ENCODE assay signal across 8 mouse cellular contexts in the genomic region with DNA sequence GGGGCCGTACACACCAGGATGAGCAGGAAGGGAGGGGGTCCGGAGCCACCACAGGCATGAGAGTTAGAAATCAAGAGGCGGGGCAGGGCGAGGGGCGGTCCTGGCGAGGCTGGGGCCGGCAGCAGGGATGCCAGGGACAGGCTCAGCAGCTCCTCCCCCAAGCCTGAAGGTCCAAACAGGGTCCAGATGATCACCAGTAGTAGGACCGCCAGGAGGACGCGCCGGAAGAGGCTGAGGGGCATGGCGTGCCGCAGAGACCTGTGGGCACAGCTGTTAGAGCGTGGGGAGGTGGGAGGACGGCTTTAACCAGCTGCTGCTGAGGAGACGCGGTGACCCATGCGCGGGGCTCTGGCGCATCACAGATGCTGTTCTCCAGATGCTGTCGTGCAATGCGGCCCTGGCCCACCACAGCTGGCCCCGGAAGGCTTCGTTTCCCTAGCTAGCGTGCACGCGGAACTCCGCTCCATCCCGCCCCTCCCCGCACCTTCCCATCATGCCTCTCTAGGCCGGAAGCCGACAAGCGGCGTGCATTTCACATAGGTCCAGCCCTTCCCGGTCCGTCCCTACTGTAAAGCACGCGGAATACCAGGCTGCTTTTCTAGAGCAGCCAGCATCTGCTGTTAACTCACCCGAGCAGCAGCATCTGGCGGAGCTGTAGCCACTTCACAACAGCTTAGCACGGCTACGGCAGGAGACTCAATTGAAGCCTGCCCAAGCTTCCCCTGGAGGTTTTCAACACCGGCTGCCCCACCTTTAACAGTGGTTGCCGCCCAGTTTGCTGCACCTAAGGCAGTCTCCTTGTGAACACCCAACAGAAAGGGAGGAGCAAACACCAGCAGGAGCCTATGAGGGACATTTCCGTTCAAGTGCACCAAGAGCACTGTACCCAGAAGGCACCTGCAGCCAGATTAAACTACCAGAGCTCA. TPM values are rescaled to one million over a fixed set of nuclear protein-coding genes. Genes with fewer than 3 reads are reported as not detected.
DNase-seq lines count a peak whose midpoint lies in the region; ATAC-seq lines count a peak whose summit lies in the region.

TSS of gene B3galt4 (minus strand) at position 468 of the 926 bp plus-strand sequence.

- H3K36me3 ChIP-seq in hindbrain, embryonic 14.5 days (replicated peaks; ENCODE audit: control insufficient read depth, insufficient read depth): peaks cover 61% of the 10 kb centered on the region
- peaks cover 71% of the 10 kb centered on the region for H3K36me3 ChIP-seq in megakaryocyte, embryonic 14.5 days (replicated peaks; ENCODE audit: low read length)

- peak within 1 kb of the TSS; percentile 85 for H3K4me2 ChIP-seq in hindbrain, embryonic 14.5 days (replicated peaks)

- H3K27ac ChIP-seq in hindbrain, embryonic 14.5 days: peak within 1 kb of the TSS; percentile 88

- 2% methylated on average over 44 of the region's 45 CpGs for WGBS in hindbrain, embryonic 14.5 days

- no peaks in the 10 kb centered on the region for H3K9me3 ChIP-seq in hindbrain, embryonic 14.5 days (ENCODE audit: control insufficient read depth, low read length)
- no peaks in the 10 kb centered on the region for H3K9me3 ChIP-seq in megakaryocyte, embryonic 14.5 days

- H3K27me3 ChIP-seq in hindbrain, embryonic 14.5 days (ENCODE audit: control insufficient read depth, insufficient read depth, low read length): no peaks in the 10 kb centered on the region
- no peaks in the 10 kb centered on the region for H3K27me3 ChIP-seq in megakaryocyte, embryonic 14.5 days (replicated peaks)

- peak within 1 kb of the TSS; percentile 46 for H3K4me3 ChIP-seq in hindbrain, embryonic 14.5 days (replicated peaks; ENCODE audit: low read length)
- peak within 1 kb of the TSS; percentile 99 for H3K4me3 ChIP-seq in megakaryocyte, embryonic 14.5 days (replicated peaks)

- DNase-seq in WW6 (ENCODE audit: low read depth, low spot score): peak; percentile 84
- peak; percentile 91 for DNase-seq in cerebellum, postnatal 10 days
- peak; percentile 78 to 79 for DNase-seq in frontal cortex, postnatal 36 days (ENCODE audit: low spot score in 2 of 2)
- DNase-seq in hindbrain, embryonic 14.5 days (ENCODE audit: low spot score): peak; percentile 84
- DNase-seq in left cerebral cortex, adult 8-10 months (ENCODE audit: low spot score in 2 of 2): peak; percentile 59 to 71
- peak; percentile 89 for DNase-seq in right cerebral cortex, postnatal 10 days (ENCODE audit: low spot score in 2 of 2)
- DNase-seq in urinary bladder, postnatal 25 days (ENCODE audit: low spot score): peak; percentile 66

- peak; percentile 80 for ATAC-seq in hindbrain, embryonic 14.5 days (ENCODE audit: low FRiP score)

- peak within 1 kb of the TSS; percentile 73 for H3K9ac ChIP-seq in hindbrain, embryonic 14.5 days

- H3K4me1 ChIP-seq in hindbrain, embryonic 14.5 days (replicated peaks; ENCODE audit: control insufficient read depth, insufficient read depth, low read length): peaks cover 34% of the 10 kb centered on the region
- peaks cover 75% of the 10 kb centered on the region for H3K4me1 ChIP-seq in megakaryocyte, embryonic 14.5 days

RNA-seq across cellular contexts. Expression of gene B3galt4, which starts in this region (rescaled TPM):
- polyA plus RNA-seq in hindbrain, embryonic 14.5 days (2014; fragmentation: Nextera tagmentation; extraction: Ambion mirVana): 7.8 and 9.2 TPM in 2 replicates
- total RNA-seq in left cerebral cortex, adult 8-10 months (2022): 1 to 10 TPM; 5.8 to 6.9 (median 6.2) TPM
- polyA plus RNA-seq in megakaryocyte, embryonic 14.5 days (2012; ENCODE audit: insufficient read depth, low replicate concordance): 15.5 and 19.7 TPM in 2 replicates

Comparison
In these comparisons a context has a peak if more than half of its experiments do, and no peak if none do; other contexts are left out.
1. Peak in every context shown above with its lines: DNase-seq, ATAC-seq, H3K4me3 ChIP-seq and H3K27ac ChIP-seq.